Mouse (Mus musculus) ZHBTc4 (cell line): Measurements from ENCODE around the gene Gnl1.
"Not testable (repeated sequence)": the region's sequence is repeated elsewhere in the genome, so short reads cannot be mapped to it uniquely, and the experiment has no call there.

ENCODE experiments used
- DNase-seq: peaks from one replicate; pipeline ENCODE4 v3.0.0-alpha.2; 2011; ENCODE audit warnings: low read depth, low spot score

Gnl1 gene

DNA sequence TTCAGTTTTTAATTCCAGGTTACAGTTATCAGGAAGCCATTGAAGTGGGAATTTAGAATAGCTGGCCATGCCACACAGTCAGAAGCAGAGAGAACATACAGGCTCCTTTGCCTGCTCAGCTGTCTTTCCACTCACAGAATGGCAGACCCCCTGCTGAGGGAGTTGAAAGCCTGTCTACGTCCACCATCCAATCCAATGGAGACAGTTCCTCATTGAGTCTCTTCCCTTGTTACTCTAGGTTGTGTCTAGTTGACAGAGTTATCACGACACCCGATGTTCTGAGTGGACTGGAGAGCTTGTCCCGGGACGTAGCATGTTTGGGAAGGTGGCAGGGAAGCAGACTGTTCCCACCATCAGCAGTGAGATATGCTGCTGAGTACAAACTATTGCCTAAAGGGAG lies 45.5 kb downstream of the Gnl1 start:
- DNase-seq = peak; percentile 57

DNA sequence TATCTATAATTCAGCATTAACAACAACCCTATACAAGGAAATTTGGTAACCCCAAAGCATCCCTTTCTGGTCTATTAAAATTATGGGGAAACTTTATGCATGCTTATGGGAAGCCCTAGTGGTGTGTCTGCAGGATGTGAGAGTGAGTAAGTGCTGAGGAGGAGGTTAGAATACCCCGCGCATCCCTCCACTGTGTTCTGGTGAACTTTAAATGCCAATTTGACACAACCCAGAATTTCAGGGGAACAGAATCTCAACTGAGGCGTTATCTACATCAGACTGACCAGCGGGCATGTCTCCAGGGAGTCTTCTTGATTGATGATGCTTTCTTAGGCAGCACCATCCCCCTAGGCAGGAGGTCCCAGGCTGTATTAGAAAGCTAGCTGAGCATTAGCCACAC lies 46.2 kb downstream of the Gnl1 start:
- no peak for DNase-seq

DNA sequence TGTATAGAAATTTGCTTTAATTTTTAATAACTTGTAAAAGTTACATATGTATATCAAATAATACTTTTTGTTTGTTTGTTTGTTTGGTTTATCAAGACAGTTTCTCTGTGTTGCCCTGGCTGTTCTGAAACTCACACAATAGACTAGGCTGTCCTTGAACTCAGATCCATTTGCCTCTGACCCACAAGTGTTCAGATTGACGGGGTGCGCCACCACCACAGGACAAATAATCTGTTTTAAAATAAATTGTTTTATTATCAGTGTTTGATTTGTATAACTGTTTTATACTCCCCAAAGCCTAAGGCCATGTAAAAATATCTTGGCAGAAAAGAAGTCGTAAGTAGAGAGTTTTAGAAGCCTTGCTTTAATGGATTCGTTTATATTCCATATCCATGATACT lies 48.0 kb downstream of the Gnl1 start:
- no peak for DNase-seq

DNA sequence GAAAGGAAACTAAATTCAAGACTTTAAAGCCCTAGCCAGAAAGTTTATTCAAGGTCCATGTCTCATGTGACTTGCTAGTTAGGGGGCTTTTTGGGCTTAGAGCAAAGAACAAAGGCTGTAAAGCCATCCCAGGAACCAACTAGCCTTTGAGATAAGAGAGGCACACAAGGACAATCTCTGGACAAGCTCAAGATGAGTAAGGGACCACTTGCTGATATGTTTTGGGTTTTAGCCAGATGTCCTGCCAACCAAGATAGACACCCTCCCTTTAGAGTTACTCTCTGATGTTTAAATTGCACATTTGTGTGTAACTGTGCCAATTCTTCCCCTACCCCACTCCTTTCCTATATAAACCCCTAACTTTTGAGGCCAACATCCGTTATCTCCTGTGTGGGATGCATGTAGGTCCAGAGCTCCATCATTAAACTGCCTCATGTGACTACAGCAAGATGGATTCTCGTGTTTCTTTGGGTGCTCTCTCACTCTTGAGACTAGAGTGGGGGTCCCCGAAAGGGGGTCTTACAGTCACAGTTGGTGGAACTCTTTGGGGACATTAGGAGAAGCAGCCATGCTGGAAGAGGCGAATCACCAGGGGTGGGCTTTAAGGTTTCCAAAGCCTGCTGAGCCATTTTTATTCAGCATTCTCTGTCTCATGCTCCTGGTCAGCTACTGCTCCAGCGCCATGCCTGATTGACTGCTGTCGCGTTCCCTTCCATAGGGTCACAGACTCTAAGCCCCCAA lies 49.4 kb downstream of the Gnl1 start:
- DNase-seq = no peak

DNA sequence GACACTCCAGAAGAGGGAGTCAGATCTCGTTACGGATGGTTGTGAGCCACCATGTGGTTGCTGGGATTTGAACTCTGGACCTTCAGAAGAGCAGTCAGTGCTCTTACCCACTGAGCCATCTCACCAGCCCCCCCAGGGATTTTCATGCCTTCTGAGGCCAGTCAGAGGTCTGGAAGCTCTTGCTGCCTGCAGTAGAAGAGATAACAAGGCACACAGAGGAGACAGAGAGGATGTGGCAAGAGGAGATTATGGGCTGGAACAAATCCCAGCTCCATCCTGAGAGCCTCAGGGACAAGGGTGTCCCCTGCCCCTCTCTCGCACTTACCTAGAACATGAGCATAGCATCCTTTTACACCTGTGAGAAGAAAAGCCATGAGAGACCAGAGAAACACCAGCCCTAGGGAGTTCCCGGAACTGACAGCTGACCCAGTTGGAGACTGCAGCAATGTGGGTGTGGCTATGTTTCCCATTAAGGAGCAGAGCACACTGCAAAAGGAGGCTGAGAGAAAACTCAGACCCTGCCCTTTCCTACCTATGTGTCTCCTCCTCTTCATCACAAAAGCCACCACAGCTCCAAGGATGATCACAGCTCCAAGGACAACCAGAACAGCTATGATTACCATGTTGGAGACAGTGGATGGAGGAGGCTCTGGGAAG lies 50.5 kb downstream of the Gnl1 start:
- peak; percentile 45 for DNase-seq

DNA sequence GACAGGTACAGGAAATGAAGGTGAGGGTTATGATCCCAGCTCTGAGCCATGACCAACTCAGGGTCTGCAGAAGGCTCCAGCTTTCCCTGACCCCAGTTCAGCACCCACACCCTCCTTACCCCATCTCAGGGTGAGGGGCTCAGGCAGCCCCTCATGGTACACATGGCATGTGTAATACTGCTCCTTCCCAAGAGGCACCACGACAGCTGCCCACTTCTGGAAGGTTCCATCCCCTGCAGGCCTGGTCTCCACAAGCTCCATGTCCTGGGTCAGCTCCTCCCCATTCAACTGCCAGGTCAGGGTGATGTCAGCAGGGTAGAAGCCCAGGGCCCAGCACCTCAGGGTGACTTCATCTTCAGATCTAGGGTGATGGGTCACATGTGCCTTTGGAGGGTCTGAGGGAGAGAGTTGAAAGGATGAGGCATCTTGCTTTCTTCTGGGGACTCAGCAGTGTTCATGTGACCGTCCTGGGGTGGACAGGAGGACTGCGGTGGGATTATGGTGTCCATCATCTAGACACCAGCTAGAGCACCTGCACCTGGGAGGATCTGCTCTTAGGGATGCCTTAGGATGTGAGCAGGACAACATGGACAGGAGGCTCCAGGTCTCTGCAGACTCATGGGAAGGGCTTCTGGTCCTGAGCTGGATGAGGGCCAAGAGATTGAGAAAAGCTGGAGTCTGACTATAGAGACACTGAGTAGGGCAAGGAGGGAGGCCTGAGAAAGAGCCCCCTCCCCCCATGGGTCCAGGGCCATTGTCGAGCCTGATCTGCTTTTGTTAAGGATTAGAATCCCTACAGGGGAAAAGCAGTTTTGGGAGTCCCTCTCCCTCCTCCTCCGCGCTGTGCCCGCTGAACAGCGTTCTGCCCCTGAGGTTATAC lies 51.3 kb downstream of the Gnl1 start:
- DNase-seq = not testable (repeated sequence)

DNA sequence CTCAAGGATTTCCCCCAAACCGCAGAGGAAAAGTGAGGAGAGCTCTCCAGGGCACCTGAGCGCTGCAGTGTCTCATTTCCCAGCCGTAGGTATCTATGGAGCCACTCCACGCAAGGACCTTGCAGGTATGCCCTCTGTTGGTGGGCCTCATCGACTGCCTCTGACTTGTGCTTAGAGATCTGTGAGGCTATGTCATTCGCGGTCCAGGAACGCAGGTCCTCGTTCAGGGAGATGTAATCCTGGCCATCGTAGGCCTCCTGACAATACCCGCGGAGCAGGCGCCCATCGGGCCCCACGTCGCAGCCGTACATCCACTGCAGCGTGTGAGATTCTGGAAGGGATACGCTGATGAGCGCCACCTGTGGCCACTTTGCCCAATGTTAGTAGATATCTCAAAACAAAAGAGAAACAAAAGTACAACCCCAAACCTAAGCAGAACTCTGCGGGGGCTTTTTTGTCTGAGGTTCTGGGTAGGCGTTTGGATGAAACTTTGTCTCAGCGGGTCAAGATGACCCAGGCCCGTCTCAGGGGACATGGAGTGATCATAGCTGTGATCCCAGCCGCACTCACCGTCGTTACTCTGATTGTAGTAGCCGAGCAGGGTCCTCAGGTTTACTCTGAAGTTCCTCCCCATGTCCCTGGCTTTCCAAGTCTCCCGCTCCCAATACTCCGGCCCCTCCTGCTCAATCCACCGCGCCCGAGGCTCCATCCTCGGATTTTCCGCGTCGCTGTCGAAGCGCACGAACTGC lies 52.1 kb downstream of the Gnl1 start:
- DNase-seq = peak; percentile 36

DNA sequence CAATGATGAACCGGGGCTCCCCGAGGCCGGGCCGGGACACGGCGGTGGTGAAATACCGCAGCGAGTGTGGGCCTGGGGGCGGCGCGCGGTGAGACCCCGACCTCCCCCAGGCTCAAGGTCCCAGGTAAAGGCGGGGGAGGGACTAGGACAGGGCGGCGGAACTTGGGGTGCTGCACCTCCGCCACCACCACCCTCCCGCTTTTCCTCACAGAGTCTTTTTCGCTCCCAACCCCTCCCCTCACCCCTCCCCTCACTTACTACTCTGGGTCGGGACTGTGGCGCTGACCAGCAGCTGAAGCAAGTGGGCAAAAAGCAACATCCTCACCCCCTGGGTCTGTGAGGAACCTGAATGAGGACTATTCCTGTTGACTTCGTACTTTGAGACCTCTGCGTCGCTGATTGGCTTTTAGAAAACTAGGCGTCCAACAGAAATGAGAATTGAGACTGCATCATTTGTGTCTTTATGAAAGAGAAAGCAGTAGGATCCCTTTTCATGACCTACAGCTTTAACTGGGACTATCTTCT lies 52.8 kb downstream of the Gnl1 start, which contains the start of gene H2-T23:
Gene H2-T23, minus strand, starts transcription at position 505 of the 525 bp plus-strand sequence.
- DNase-seq = peak; percentile 56

DNA sequence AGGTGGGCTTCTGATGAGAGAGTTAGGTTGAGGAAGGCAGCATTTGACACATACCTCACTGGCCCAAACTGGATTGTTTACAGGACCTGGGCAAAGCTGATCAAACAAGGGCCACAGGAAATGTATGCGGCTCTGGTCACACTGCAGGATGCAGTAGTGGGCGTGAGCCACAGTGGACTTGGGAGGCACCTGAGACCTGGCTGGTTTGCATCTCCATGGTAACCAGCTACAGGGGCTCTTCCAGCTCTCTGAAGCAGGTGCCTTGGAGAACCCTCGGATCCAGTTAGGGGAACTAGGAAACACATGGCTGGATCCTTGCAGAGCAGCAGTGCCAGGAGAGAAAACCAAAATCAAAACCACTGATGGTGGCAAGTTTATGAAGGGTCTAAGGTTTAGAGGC lies 54.9 kb downstream of the Gnl1 start:
- DNase-seq = not testable (repeated sequence)

DNA sequence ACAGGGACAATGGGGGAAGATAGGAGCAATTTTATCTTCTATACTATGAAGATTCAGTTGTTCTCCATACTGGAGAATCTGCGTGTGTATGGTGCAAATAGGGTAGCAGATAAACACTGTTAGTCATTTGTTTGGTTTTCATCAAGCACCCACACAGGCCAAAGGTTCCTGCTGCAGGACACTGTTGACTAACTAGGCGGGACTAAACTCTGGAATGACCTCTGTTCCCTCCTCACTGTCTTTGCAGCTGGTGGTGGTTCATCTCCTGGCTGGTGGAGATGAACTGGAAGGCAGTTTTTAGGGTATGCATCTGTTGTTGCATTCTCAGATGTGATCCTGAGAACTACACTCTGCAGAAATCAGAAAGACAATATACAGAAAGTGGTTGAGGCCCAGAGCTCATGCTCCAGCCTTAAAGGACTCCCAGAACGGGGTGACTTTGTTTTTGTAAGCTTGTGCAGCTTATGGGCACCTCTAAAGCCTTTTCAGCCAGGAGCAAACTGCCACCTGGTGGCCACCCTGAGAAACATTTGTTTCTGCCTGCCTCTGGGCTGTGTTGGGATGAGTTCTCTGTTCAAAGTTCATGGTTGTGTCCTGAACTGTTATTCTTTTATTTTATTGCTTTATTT lies 55.5 kb downstream of the Gnl1 start:
- DNase-seq = peak; percentile 55

DNA sequence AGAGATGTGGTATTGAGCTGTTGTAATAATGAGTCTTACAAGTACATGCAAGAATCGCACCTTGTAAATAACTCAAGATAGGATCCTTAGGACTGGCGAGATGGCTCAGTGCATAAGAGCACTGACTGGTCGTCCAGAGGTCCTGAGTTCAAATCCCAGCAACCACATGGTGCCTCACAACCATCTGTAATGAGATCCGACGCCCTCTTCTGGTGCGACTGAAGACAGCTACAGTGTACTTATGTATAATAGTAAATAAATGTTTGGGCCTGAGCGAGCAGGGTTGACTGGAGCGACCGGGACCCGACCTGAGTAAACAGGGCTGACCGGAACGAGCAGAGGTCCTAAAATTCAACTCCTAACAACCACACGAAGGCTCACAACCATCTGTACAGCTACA lies 56.5 kb downstream of the Gnl1 start:
- not testable (repeated sequence) for DNase-seq
